Mouse (Mus musculus): ENCODE data around the gene Gtf2ird2.

DNA sequence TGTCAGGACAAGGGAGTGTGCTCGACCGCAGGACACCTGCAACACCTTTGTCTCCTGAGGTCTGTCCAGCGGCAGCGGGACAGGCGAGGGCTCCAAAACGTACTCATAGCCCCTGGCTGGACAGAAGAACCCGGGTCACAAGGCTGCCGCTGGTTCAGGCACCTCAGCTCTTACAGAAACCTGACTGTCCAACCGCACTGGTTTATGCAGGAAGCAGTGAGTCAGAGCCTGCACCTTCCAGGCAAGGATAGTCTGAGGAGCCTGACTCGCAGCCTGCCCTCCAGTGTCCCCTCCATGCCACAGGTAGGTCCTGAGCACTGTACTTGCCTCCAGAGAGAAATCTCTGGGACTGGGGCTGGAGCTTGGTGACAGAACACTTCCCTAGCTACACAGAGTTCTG is 14.6 kb upstream of the Gtf2ird2 start:
- TF ChIP-seq POU5F1 (IDR thresholded peaks at IDR 0.05; ENCODE audit: borderline replicate concordance, low read length) (no peak), CTCF (conservative IDR thresholded peaks at IDR 0.05; ENCODE audit: low read length) (no peak)
